Mouse (Mus musculus): Measurements from ENCODE around the gene Vamp8. TPM values are rescaled to one million over a fixed set of nuclear protein-coding genes. Genes with fewer than 3 reads are reported as not detected.
A peak's percentile ranks its signal among the peaks of the same experiment; 100 is the strongest.

Vamp8 gene
- total RNA-seq, 2 experiments from 2014 or later: 60.9 to 64.7 TPM

GRCm38 (mm10) chr6:72352636-72353405, 37.7 kb downstream of the Vamp8 start:
- DNase-seq: no peak

GRCm38 (mm10) chr6:72350214-72350613, 40.3 kb downstream of the Vamp8 start:
- DNase-seq: no peak

- DNase-seq: no peak
These were observed 42.1 kb downstream of the Vamp8 start for GRCm38 (mm10) chr6:72348411-72348810.

- peak; percentile 76 for DNase-seq
These were observed 43.1 kb downstream of the Vamp8 start, which contains the start of gene 0610030E20Rik for GRCm38 (mm10) chr6:72347166-72347941. Gene 0610030E20Rik, plus strand, starts transcription at chr6:72347317.

- no peak for DNase-seq
These were observed 44.2 kb downstream of the Vamp8 start for GRCm38 (mm10) chr6:72346261-72346660.

GRCm38 (mm10) chr6:72345633-72346032, 44.9 kb downstream of the Vamp8 start:
- no peak for DNase-seq

GRCm38 (mm10) chr6:72345074-72345567, 45.4 kb downstream of the Vamp8 start, which contains the start of gene Usp39:
Gene Usp39, minus strand, starts transcription at chr6:72345184.
- DNase-seq: peak; percentile 89

GRCm38 (mm10) chr6:72344396-72345073, 46.0 kb downstream of the Vamp8 start:
- no peak for DNase-seq

GRCm38 (mm10) chr6:72340481-72340880, 50.0 kb downstream of the Vamp8 start:
- no peak for DNase-seq

Other genes starting within 250 kb of the Vamp8 start
- gene Atoh8, start 155.1 kb downstream of the Vamp8 start, total RNA-seq (2021): 1 to 10 TPM; 4.0 to 4.6 TPM
- not detected for gene Sftpb, start 86.1 kb downstream of the Vamp8 start, total RNA-seq (2021)
- 10 to 100 TPM; 17.2 to 18.4 TPM for gene Usp39, start 45.5 kb downstream of the Vamp8 start, total RNA-seq (2021)
- gene 0610030E20Rik, start 43.4 kb downstream of the Vamp8 start, total RNA-seq (2021): 10 to 100 TPM; 12.5 to 15.6 TPM
- 10 to 100 TPM in 1 of 2 experiments, 1 to 10 TPM in 1; 8.0 to 14.0 TPM for gene Tmem150a, start 35.3 kb downstream of the Vamp8 start, total RNA-seq (2021)
- gene Rnf181, start 23.7 kb downstream of the Vamp8 start, total RNA-seq (2021): 10 to 100 TPM; 35.9 to 36.6 TPM
- 10 to 100 TPM; 49.1 to 50.0 TPM for gene Vamp5, start 10.2 kb downstream of the Vamp8 start, total RNA-seq (2021)
- 10 to 100 TPM; 15.1 to 21.9 TPM for gene Ggcx, start 23.6 kb upstream of the Vamp8 start, total RNA-seq (2021)
- 100 to 1,000 TPM; 200 to 249 TPM for gene Mat2a, start 48.9 kb upstream of the Vamp8 start, total RNA-seq (2021)
- under 1 TPM; 0.54 to 0.79 TPM for gene Sh2d6, start 131.0 kb upstream of the Vamp8 start, total RNA-seq (2021)
- gene Capg, start 153.7 kb upstream of the Vamp8 start, total RNA-seq (2021): 10 to 100 TPM; 12.4 to 19.1 TPM
- gene Elmod3, start 207.7 kb upstream of the Vamp8 start, total RNA-seq (2021): 1 to 10 TPM; 6.1 to 6.8 TPM
- 10 to 100 TPM; 36.3 to 37.1 TPM for gene Retsat, start 207.8 kb upstream of the Vamp8 start, total RNA-seq (2021)
- 10 to 100 TPM; 22.8 to 25.2 TPM for gene Tgoln1, start 226.3 kb upstream of the Vamp8 start, total RNA-seq (2021)

All from gastrocnemius, postnatal 10 days (tissue).